Mouse (Mus musculus) embryonic stem cell, embryonic (primary cell): ENCODE measurements around the gene Klrd1.
"Not testable (repeated sequence)": the region's sequence is repeated elsewhere in the genome, so short reads cannot be mapped to it uniquely, and the experiment has no call there.

ENCODE experiments used
- CTCF ChIA-PET, 4 experiments: fragments of 300-600 bp in 2 of 4; fragments of 350-600 bp in 2 of 4; sonication (Branson Sonifier 250); formaldehyde crosslinking; loops; one replicate each; lab custom pipeline; 2022; ENCODE audit warnings: inconsistent platforms in 2 of 4; lab: Charles Lee
- POLR2A ChIA-PET, 4 experiments: fragments of 300-600 bp in 2 of 4; fragments of 350-600 bp in 2 of 4; sonication (Branson Sonifier 250); formaldehyde crosslinking; loops; one replicate each; lab custom pipeline; 2022; ENCODE audit warnings: antibody characterized with exemption in 4 of 4, inconsistent platforms in 1 of 4; lab: Charles Lee

Gene Klrd1

GRCm38 (mm10) chr6:129591508-129591907, at the start of gene Klrd1:
TSS of gene Klrd1 (plus strand) at chr6:129591782.
- CTCF ChIA-PET = no interaction called here
- POLR2A ChIA-PET = no interaction called here

DNA sequence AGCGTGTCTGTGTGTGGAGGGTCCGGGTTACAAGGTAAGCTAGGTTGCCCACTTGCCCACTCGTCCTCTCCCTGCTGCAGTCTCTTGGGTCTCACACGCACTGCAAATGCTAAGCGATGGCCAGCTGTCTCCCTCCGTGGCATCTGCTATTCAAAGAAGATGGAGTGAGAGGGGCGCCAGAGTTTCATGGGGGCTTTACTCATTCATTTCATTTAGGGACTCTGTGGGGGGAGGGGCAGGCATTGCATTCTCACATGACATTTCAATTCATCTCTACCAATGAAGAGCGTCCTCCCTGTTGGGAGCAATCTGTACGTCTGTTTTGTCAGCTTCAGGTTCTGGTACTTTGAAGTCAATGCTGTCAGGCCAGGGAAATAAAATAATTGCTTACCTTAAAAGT, 49.7 kb upstream of the Klrd1 start:
- ChIA-PET CTCF (no interaction called here), POLR2A (interaction anchor here in 3 of 4 experiments (0.7 to 1.9 kb wide), 3 partner anchors 9 to 34 kb away, joined by 4 to 8 read pairs (median 5); partner anchors contain the start of gene Gabarapl1 (in 2 of the 3))

- POLR2A ChIA-PET = interaction anchor here in 1 of 4 experiments (1.9 kb wide), 1 partner anchor 10 kb away, joined by 8 read pairs; the partner anchor contains the start of gene Gabarapl1
These were observed 49.0 kb upstream of the Klrd1 start for GRCm38 (mm10) chr6:129542540-129542939.

DNA sequence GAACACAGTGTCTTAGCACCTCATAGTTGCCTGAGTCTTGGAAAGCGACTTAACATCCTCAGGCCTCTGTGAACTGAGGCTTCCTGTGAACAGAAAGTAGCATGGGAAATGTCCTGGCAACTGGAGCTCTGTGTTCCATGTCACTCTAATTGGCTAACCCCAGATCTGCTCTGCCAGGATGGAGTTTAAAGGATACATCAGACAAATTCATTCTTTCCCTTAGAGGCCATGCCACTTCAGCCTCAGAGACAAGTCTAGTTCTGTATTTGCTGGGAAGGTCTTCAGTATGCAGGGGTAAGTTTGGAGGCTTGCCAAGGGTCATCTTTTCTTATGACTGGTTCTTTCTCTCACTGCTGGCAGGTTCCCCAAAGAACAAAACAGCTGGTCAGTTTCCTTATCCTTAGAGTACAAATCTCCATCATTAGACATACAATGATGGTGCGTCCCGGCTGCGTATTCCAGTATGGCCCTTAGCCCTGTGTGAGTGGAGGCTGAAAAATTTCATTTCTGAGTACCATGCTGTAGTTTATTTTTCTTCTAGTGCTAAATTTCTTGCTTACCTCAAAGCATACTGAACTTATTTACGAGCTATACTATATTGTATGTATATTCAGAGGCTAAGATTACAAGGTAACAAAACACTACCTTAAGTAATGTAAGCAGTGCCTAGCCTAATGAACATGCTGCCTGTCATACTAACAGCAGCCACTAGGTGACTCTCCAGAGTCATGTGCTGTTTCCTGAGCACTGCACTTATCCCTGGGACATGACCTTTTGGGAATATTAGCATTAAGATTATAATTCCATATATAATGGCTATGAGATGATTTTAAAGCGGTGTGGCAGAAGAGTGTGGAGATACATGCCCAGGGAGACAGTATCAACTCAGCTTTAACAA, 47.6 kb upstream of the Klrd1 start:
- POLR2A ChIA-PET = interaction anchor here in 3 of 4 experiments (0.9 to 2.3 kb wide), 4 partner anchors 10 to 24 kb away, joined by 3 to 12 read pairs (median 4); partner anchors contain the start of gene Gabarapl1 (in 3 of the 3)
- CTCF ChIA-PET = interaction anchor here in 1 of 4 experiments (0.7 kb wide), 1 partner anchor 121 kb away, joined by 3 read pairs; no protein-coding TSS in a partner anchor

More at GRCm38 (mm10) chr6:129542540-129542939, 49.0 kb upstream of the Klrd1 start:
- CTCF ChIA-PET = no interaction called here

GRCm38 (mm10) chr6:129547277-129547676, 44.3 kb upstream of the Klrd1 start:
- CTCF ChIA-PET = no interaction called here
- POLR2A ChIA-PET = no interaction called here

GRCm38 (mm10) chr6:129548009-129548408, 43.6 kb upstream of the Klrd1 start:
- ChIA-PET CTCF (no interaction called here), POLR2A (no interaction called here)

GRCm38 (mm10) chr6:129557298-129558023, 34.1 kb upstream of the Klrd1 start:
- POLR2A ChIA-PET = no interaction called here
- CTCF ChIA-PET = no interaction called here

DNA sequence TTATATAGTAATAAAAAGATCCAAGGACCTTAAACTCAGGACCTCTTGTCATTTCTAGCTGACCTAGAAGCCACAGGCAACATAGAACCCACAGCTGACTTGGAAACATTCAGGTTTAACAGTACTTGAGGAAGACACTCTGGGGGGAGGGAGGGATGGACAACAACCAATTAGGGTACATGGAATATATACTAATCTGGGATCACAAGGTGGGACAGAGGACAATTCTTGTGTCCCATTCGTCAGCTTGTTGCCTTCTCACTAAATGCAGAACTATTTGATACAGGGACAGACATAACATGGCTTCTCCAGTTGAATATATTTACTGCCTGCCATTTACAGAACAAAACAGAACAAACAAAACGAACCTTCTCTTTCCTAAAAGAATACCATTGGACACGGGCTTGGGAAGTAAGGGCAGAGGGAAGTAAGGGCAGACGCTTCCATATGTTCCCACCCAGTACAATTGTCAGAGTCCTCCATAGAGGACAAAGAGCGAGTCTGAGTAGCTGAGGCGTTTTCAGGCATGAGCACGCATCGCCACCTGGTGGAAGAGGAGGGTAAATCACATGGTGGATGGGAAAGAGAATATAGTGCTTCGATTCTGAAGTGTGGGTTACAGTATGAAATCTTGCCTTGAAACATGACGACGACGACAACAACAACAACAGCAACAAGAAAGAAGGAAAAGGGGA, 32.5 kb upstream of the Klrd1 start:
- POLR2A ChIA-PET = interaction anchor here in 1 of 4 experiments (0.6 kb wide), 1 partner anchor 14 kb away, joined by 3 read pairs; no protein-coding TSS in a partner anchor
- CTCF ChIA-PET = interaction anchor here in 2 of 4 experiments (0.5 to 1.1 kb wide), 2 partner anchors 73 to 299 kb away, joined by 3 to 5 read pairs; no protein-coding TSS in a partner anchor

DNA sequence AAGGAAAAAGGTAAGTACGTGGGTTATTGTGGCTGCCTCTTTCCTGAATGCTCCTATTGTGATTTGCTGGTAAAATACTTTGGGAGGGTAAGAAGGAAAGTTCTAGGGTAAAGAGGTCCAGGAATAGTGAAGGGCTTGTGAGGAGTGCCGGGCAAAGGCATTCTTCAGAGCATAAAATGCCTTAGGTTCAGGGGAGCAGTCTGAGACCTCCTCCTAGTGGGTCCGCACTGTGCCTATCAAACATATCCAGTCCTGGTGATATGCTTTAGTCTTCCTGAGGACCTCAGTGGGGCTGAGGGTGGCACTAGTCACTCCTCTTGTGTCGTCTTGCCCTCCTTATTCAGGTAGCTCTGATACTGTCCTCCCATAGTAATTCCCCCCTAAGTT, 31.9 kb upstream of the Klrd1 start:
- CTCF ChIA-PET = interaction anchor here in 1 of 4 experiments (1.1 kb wide), 1 partner anchor 299 kb away, joined by 5 read pairs; no protein-coding TSS in a partner anchor
- POLR2A ChIA-PET = no interaction called here

- POLR2A ChIA-PET = interaction anchor here in 1 of 4 experiments (2.2 kb wide), 1 partner anchor 32 kb away, joined by 4 read pairs; the partner anchor contains the start of gene Gabarapl1
- CTCF ChIA-PET = no interaction called here
These were observed 26.3 kb upstream of the Klrd1 start for GRCm38 (mm10) chr6:129565257-129565656.

DNA sequence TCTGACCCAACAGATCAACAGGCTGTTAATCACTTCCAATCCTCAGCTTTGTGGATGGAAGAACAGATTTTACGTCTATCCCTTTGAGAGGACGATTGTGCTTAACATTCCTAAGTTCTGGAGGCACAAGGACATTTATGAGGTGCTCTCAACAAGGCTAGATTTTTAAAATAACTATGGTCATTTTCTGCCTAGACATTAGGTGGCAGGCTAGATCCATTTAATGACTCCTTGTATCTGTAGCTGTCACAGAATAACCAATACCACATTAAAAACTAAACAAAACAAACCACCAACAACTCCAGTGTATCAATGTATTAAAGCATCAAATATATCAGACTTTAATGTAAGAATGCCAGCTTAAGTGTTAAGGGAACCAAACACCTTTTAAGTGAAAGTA, 16.3 kb upstream of the Klrd1 start:
- POLR2A ChIA-PET = no interaction called here
- CTCF ChIA-PET = interaction anchor here in 2 of 4 experiments (0.6 kb wide), 2 partner anchors 594 to 1564 kb away, joined by 3 to 7 read pairs; no protein-coding TSS in a partner anchor

DNA sequence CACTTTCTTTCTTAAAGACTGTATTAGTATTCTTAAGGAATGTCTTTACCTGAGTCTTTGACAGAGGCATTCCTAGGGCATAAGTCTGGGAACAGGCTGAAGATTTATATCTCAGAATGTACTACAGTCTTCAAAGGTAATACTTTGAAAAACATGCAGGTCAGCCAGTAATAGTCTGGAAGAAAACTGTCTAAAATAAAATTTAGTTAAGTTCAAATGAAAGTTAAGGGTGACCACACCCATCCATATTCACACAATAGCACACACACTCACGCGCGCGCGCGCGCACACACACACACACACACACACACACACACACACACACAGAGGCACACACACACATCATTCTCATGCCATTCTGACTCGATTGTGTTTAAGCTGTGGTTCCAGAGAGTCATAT, 14.0 kb upstream of the Klrd1 start, which contains the start of gene Klre1:
TSS of gene Klre1 (plus strand) at position 301 of the 400 bp plus-strand sequence.
- ChIA-PET CTCF (interaction anchor here in 1 of 4 experiments (0.7 kb wide), 1 partner anchor 27 kb away, joined by 3 read pairs; no protein-coding TSS in a partner anchor), POLR2A (no interaction called here)

DNA sequence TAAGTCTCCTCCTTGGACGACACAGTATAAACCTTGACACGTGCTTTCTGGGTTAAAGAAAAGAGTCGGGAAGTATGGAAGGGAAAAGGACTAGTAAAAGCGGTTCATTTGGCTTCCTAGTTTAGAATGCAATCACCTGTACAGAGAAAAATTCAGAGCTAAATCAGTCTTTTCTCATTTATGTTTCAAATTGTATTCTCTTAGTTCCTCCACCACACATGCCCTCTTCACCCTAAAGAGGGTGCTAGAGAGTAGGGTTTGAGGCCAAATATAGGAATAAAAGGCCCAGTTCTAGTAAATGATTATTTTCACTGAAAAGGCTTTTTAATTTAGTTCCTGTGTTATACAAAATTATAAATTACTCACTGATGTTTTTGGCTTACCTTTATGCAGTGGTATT, 10.3 kb upstream of the Klrd1 start:
- POLR2A ChIA-PET = no interaction called here
- CTCF ChIA-PET = no interaction called here

DNA sequence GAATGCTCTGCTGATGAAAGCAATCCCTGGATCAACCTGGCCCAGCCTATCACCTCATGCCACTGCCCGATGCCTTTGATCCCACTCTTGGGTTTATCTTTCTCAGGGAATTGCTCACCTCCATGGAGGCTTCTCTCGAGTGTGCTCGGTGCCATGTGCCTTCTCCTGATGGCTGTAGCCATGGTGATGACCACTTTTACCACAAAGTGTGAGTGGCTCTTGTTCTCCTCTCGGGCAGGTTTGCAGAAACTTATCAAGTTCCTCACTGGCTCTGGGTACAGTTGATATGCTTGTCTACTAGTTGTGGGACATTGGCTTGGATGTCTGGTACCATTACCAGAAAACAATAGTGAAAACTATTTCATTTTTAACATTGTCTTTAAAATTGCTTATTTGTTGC, 9.7 kb upstream of the Klrd1 start:
- CTCF ChIA-PET = no interaction called here
- POLR2A ChIA-PET = no interaction called here

DNA sequence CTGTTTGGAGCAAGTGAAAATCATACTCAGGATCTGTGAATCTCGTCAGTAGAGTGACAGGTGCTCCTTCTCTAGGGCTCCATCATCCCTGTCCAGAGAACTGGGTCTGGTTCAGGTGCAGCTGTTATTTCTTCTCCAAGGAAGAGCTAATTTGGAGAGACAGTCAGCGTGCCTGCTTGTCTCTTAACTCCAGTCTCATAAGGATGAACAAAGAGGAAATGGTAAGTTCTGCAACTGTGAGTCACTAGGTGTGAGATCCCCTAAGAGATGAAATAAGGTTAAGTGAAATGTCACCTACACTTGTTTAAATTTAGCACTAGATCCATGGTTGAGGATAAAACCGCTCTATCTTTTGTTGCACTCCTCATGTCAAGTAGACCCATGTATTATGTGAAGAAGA, 8.6 kb upstream of the Klrd1 start:
- ChIA-PET POLR2A (no interaction called here), CTCF (no interaction called here)

DNA sequence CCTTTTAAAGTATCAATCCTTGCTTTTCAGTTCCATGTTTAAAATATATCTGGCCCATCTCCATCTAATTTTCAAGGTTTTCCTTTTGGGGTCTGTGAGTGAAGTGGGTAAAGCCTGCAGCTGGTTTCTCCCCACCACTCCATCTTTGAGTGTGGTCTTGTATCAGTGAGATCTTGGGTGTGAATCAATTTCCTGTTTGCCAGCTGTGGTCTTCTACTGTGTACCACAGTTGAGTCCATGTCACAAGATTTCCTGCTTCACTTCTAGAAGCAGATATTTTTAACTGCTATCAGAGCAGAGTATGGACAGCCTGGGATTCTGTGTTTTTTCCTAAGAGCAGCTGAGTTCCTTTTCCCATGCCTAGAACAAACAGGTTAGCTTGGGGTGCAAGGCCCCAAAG, 16.8 kb downstream of the Klrd1 start:
- POLR2A ChIA-PET = no interaction called here

DNA sequence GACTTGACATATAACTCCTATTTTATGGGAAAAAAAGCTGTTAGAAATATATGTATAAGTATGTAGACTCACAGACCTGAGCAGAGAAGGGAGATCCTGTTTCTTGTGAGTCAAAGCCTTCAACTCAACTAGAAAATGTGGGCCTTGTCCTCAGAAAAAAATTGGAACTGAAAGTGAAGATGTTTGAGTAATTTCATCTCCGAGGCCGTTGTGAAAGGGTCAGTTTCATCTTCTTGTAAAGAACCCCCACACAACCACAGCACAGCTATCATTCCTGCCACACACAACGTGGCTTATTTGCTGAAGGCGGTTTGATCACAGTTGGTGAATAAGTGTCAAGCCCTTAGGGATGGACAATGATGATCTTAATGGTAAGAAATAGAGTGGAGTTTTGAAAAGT, 32.2 kb downstream of the Klrd1 start, which contains the start of gene Klrk1:
TSS of gene Klrk1 (minus strand) at position 130 of the 400 bp plus-strand sequence.
- POLR2A ChIA-PET = no interaction called here
- CTCF ChIA-PET = no interaction called here

More for the DNA sequence above, 16.8 kb downstream of the Klrd1 start:
- CTCF ChIA-PET = no interaction called here

GRCm38 (mm10) chr6:129631046-129631445, 39.5 kb downstream of the Klrd1 start:
- CTCF ChIA-PET, POLR2A ChIA-PET: not testable (repeated sequence)

DNA sequence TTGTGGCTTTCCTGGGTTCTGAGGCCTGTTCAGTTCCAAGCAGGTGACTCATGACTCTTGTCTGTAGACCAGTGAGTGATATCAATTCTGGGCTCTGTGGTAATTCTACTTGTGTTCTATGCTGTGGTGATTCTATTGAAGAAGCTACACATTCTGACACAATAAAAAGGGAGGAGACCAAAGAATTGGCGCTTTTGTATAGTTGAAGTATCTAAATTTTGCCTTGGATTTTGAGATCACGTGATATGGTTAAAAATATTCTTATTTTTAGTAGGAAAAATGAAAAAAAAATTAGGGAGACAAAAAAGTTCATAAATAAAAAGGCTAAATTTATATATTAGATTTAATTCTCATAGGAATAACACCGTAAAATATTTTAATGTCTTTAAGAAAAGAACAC, 51.7 kb downstream of the Klrd1 start, which contains the start of gene Klrc3:
TSS of gene Klrc3 (minus strand) at position 101 of the 400 bp plus-strand sequence.
- POLR2A ChIA-PET, CTCF ChIA-PET: not testable (repeated sequence)
